Mouse (Mus musculus): ENCODE results near the gene Kti12. TPM values are rescaled to one million over a fixed set of nuclear protein-coding genes. Genes with fewer than 3 reads are reported as not detected.
A peak's percentile ranks its signal among the peaks of the same experiment; 100 is the strongest.

The Kti12 gene
- polyA plus RNA-seq, 1 experiment from 2014 or later, result 57.8 TPM

- H3K9ac ChIP-seq, result no peak overlapping the region
- H3K36me3 ChIP-seq, result no peaks in the 10 kb centered on the region
- H3K9me3 ChIP-seq, result no peaks in the 10 kb centered on the region
- H3K4me2 ChIP-seq (replicated peaks), result no peak overlapping the region
- no peaks in the 10 kb centered on the region for H3K27me3 ChIP-seq (replicated peaks)
- no peak overlapping the region for H3K4me3 ChIP-seq (replicated peaks)
- H3K27ac ChIP-seq, result no peak overlapping the region
- 0 out of 2 replicates have a peak, but pooled peaks cover 6% of the 10 kb centered on the region for H3K4me1 ChIP-seq (replicated peaks)
- WGBS, result 80% methylated on average over 6 of the region's 6 CpGs
- ATAC-seq, result no peak
These were observed 30.3 kb downstream of the Kti12 start for GRCm38 (mm10) chr4:108877901-108878300.

GRCm38 (mm10) chr4:108878963-108879822 is 31.6 kb downstream of the Kti12 start, which contains the start of gene Rab3b:
TSS of gene Rab3b (plus strand) at chr4:108879063.
- peak within 1 kb of the TSS; percentile 59 for H3K9ac ChIP-seq
- ATAC-seq, result peak; percentile 97
- H3K27ac ChIP-seq, result no peak within 1 kb of the TSS
- no peaks in the 10 kb centered on the region for H3K36me3 ChIP-seq
- peak within 1 kb of the TSS; percentile 100 for H3K4me2 ChIP-seq (replicated peaks)
- H3K4me1 ChIP-seq (replicated peaks), result 0 out of 2 replicates have a peak, but pooled peaks cover 6% of the 10 kb centered on the region
- H3K27me3 ChIP-seq (replicated peaks), result no peaks in the 10 kb centered on the region
- H3K4me3 ChIP-seq (replicated peaks), result peak within 1 kb of the TSS; percentile 60
- no peaks in the 10 kb centered on the region for H3K9me3 ChIP-seq
- under 1% methylated on average over 46 of the region's 46 CpGs for WGBS

- no peak overlapping the region for H3K27ac ChIP-seq
- no peak for ATAC-seq
- H3K27me3 ChIP-seq (replicated peaks), result no peaks in the 10 kb centered on the region
- 0 out of 2 replicates have a peak, but pooled peaks cover 6% of the 10 kb centered on the region for H3K4me1 ChIP-seq (replicated peaks)
- H3K9me3 ChIP-seq, result no peaks in the 10 kb centered on the region
- H3K9ac ChIP-seq, result no peak overlapping the region
- H3K4me2 ChIP-seq (replicated peaks), result no peak overlapping the region
- no peak overlapping the region for H3K4me3 ChIP-seq (replicated peaks)
- H3K36me3 ChIP-seq, result no peaks in the 10 kb centered on the region
- 57% methylated on average over 13 of the region's 13 CpGs for WGBS
These were observed 36.2 kb downstream of the Kti12 start for GRCm38 (mm10) chr4:108883815-108884214.

GRCm38 (mm10) chr4:108887456-108887855 is 39.9 kb downstream of the Kti12 start:
- H3K4me3 ChIP-seq (replicated peaks), result no peak overlapping the region
- H3K27ac ChIP-seq, result no peak overlapping the region

GRCm38 (mm10) chr4:108890876-108891275 is 43.3 kb downstream of the Kti12 start:
- Histone ChIP-seq H3K27me3 (replicated peaks) (no peaks in the 10 kb centered on the region), H3K36me3 (no peaks in the 10 kb centered on the region), H3K9ac (no peak overlapping the region), H3K9me3 (no peaks in the 10 kb centered on the region), H3K27ac (no peak overlapping the region), H3K4me1 (replicated peaks) (no peaks in the 10 kb centered on the region), H3K4me3 (replicated peaks) (no peak overlapping the region), H3K4me2 (replicated peaks) (no peak overlapping the region)
- no peak for ATAC-seq
- WGBS, result 88% methylated on average over 6 of the region's 6 CpGs

More at GRCm38 (mm10) chr4:108887456-108887855, 39.9 kb downstream of the Kti12 start:
- ATAC-seq, result no peak
- WGBS, result 60% methylated on average over 4 of the region's 4 CpGs
- H3K4me2 ChIP-seq (replicated peaks), result no peak overlapping the region
- H3K27me3 ChIP-seq (replicated peaks), result no peaks in the 10 kb centered on the region
- H3K9ac ChIP-seq, result no peak overlapping the region
- no peaks in the 10 kb centered on the region for H3K4me1 ChIP-seq (replicated peaks)
- no peaks in the 10 kb centered on the region for H3K9me3 ChIP-seq
- no peaks in the 10 kb centered on the region for H3K36me3 ChIP-seq

Other genes starting within 250 kb of the Kti12 start
- 30.9 and 33.9 TPM in 2 replicates for gene Cc2d1b, start 227.8 kb upstream of the Kti12 start, polyA plus RNA-seq (2015; fragmentation: Nextera tagmentation; extraction: Ambion mirVana)
- 0.92 and 1.5 TPM in 2 replicates for gene 3110021N24Rik, start 128.1 kb upstream of the Kti12 start, polyA plus RNA-seq (2015; fragmentation: Nextera tagmentation; extraction: Ambion mirVana)
- gene Zfyve9, start 67.0 kb upstream of the Kti12 start, polyA plus RNA-seq (2015; fragmentation: Nextera tagmentation; extraction: Ambion mirVana), result 4.4 and 5.2 TPM in 2 replicates
- 136 TPM in 2 replicates for gene Btf3l4, start 14.2 kb upstream of the Kti12 start, polyA plus RNA-seq (2015; fragmentation: Nextera tagmentation; extraction: Ambion mirVana)
- gene Txndc12, start 13.2 kb upstream of the Kti12 start, polyA plus RNA-seq (2015; fragmentation: Nextera tagmentation; extraction: Ambion mirVana), result 88.7 and 102 TPM in 2 replicates
- gene A730015C16Rik, start 834 bp downstream of the Kti12 start, polyA plus RNA-seq (2015; fragmentation: Nextera tagmentation; extraction: Ambion mirVana), result 0.49 and 0.69 TPM in 2 replicates
- 11.1 and 11.7 TPM in 2 replicates for gene Rab3b, start 31.3 kb downstream of the Kti12 start, polyA plus RNA-seq (2015; fragmentation: Nextera tagmentation; extraction: Ambion mirVana)
- 56.0 and 56.1 TPM in 2 replicates for gene Nrd1, start 152.9 kb downstream of the Kti12 start, polyA plus RNA-seq (2015; fragmentation: Nextera tagmentation; extraction: Ambion mirVana)